Mouse (Mus musculus) thymus, adult 2 months (tissue): ENCODE measurements at regions not wholly inside any gene's neighbourhood (a gene's known extent, or its start where the extent isn't known, plus 50 kb on each side); places are given as distances from the start of the nearest gene placed in this dataset.

Experiments
- CTCF ChIP-seq: fragments of 200-500 bp; IDR thresholded peaks from 2 replicates; pipeline ENCODE4 v1.5.1; 2012; ENCODE audit warnings: mild to moderate bottlenecking, control low read depth, low read length, moderate library complexity, borderline replicate concordance; ENCODE audit not compliant: control insufficient read depth, poor library complexity, insufficient read depth; ENCODE audit errors: extremely low read depth
- POLR2A ChIP-seq: fragments of 200-500 bp; IDR thresholded peaks from 2 replicates; pipeline ENCODE4 v1.6.1; 2012; ENCODE audit warnings: mild to moderate bottlenecking, low read length, control low read depth, moderate library complexity; ENCODE audit not compliant: control insufficient read depth, poor library complexity, insufficient read depth; ENCODE audit errors: extremely low read depth

GRCm38 (mm10) chr2:48622316-48622715, 191.6 kb upstream of the Acvr2a start:
- TF ChIP-seq CTCF: no peak
- TF ChIP-seq POLR2A: no peak
